Mouse (Mus musculus): ENCODE results near the gene Osbpl3. TPM values are rescaled to one million over a fixed set of nuclear protein-coding genes. Genes with fewer than 3 reads are reported as not detected.

Gene Osbpl3
- total and polyA plus RNA-seq, 2 experiments from 2014 or later: 3.6 to 5.6 TPM

- 0 out of 2 replicates have a peak, but pooled peaks have one; percentile 21 for ATAC-seq
- no peak for TF ChIP-seq CTCF (IDR thresholded peaks at IDR 0.05; ENCODE audit: low read depth)
- Histone ChIP-seq H3K27ac (no peak overlapping the region), H3K4me3 (ENCODE audit: low read length) (no peak overlapping the region), H3K36me3 (ENCODE audit: insufficient read depth, low read length) (no peaks in the 10 kb centered on the region), H3K9me3 (ENCODE audit: low read length) (no peaks in the 10 kb centered on the region), H3K9ac (replicated peaks; ENCODE audit: low read length) (no peak overlapping the region), H3K4me1 (ENCODE audit: insufficient read depth, low read length) (peaks cover 14% of the 10 kb centered on the region), H3K4me2 (ENCODE audit: low read depth, low read length) (no peak overlapping the region), H3K27me3 (ENCODE audit: insufficient read depth, low read length) (no peaks in the 10 kb centered on the region)
- WGBS: 46% methylated on average over 20 of the region's 20 CpGs
- DNase-seq (ENCODE audit: low spot score): no peak
Observed at GRCm38 (mm10) chr6:50354688-50355660, 101.0 kb downstream of the Osbpl3 start.

- no peak overlapping the region for H3K4me2 ChIP-seq (ENCODE audit: low read depth, low read length)
- ATAC-seq (no peak), DNase-seq (ENCODE audit: low spot score) (no peak)
- no peaks in the 10 kb centered on the region for H3K36me3 ChIP-seq (ENCODE audit: insufficient read depth, low read length)
- no peak overlapping the region for H3K4me3 ChIP-seq (ENCODE audit: low read length)
- H3K9ac ChIP-seq (replicated peaks; ENCODE audit: low read length): no peak overlapping the region
- H3K9me3 ChIP-seq (ENCODE audit: low read length): no peaks in the 10 kb centered on the region
- peaks cover 13% of the 10 kb centered on the region for H3K4me1 ChIP-seq (ENCODE audit: insufficient read depth, low read length)
- H3K27ac ChIP-seq: no peak overlapping the region
- no peaks in the 10 kb centered on the region for H3K27me3 ChIP-seq (ENCODE audit: insufficient read depth, low read length)
- TF ChIP-seq CTCF (IDR thresholded peaks at IDR 0.05; ENCODE audit: low read depth): no peak
- 64% methylated on average over 6 of the region's 6 CpGs for WGBS
Observed at GRCm38 (mm10) chr6:50352812-50353211, 103.2 kb downstream of the Osbpl3 start.

- H3K4me3 ChIP-seq (ENCODE audit: low read length): no peak overlapping the region
- H3K9ac ChIP-seq (replicated peaks; ENCODE audit: low read length): no peak overlapping the region
- TF ChIP-seq CTCF (IDR thresholded peaks at IDR 0.05; ENCODE audit: low read depth): no peak
- no peak overlapping the region for H3K4me2 ChIP-seq (ENCODE audit: low read depth, low read length)
- no peaks in the 10 kb centered on the region for H3K27me3 ChIP-seq (ENCODE audit: insufficient read depth, low read length)
- no peak for ATAC-seq
- 97% methylated on average over 3 of the region's 3 CpGs for WGBS
- no peak overlapping the region for H3K27ac ChIP-seq
- DNase-seq (ENCODE audit: low spot score): no peak
- peaks cover 10% of the 10 kb centered on the region; the same call in 1 of the 2 replicates for H3K4me1 ChIP-seq (ENCODE audit: insufficient read depth, low read length)
- H3K9me3 ChIP-seq (ENCODE audit: low read length): no peaks in the 10 kb centered on the region
- no peaks in the 10 kb centered on the region for H3K36me3 ChIP-seq (ENCODE audit: insufficient read depth, low read length)
Observed at GRCm38 (mm10) chr6:50350911-50351310, 105.1 kb downstream of the Osbpl3 start.

GRCm38 (mm10) chr6:50348619-50349018 lies 107.4 kb downstream of the Osbpl3 start:
- no peaks in the 10 kb centered on the region for H3K4me1 ChIP-seq (ENCODE audit: insufficient read depth, low read length)
- H3K4me3 ChIP-seq (ENCODE audit: low read length): no peak overlapping the region
- H3K9ac ChIP-seq (replicated peaks; ENCODE audit: low read length): no peak overlapping the region
- no peaks in the 10 kb centered on the region for H3K9me3 ChIP-seq (ENCODE audit: low read length)
- TF ChIP-seq CTCF (IDR thresholded peaks at IDR 0.05; ENCODE audit: low read depth): peak; percentile 31; the same call in 1 of the 2 replicates
- WGBS: 85% methylated on average over 1 of the region's 1 CpGs
- H3K4me2 ChIP-seq (ENCODE audit: low read depth, low read length): no peak overlapping the region
- H3K27ac ChIP-seq: no peak overlapping the region
- H3K36me3 ChIP-seq (ENCODE audit: insufficient read depth, low read length): no peaks in the 10 kb centered on the region
- no peaks in the 10 kb centered on the region for H3K27me3 ChIP-seq (ENCODE audit: insufficient read depth, low read length)
- DNase-seq (ENCODE audit: low spot score): no peak
- ATAC-seq: no peak

GRCm38 (mm10) chr6:50346204-50346603 lies 109.8 kb downstream of the Osbpl3 start:
- no peak overlapping the region for H3K9ac ChIP-seq (replicated peaks; ENCODE audit: low read length)
- no peaks in the 10 kb centered on the region for H3K27me3 ChIP-seq (ENCODE audit: insufficient read depth, low read length)
- ATAC-seq (no peak), DNase-seq (ENCODE audit: low spot score) (no peak)
- H3K27ac ChIP-seq: no peak overlapping the region
- no peak for TF ChIP-seq CTCF (IDR thresholded peaks at IDR 0.05; ENCODE audit: low read depth)
- WGBS: 85% methylated on average over 7 of the region's 7 CpGs
- no peak overlapping the region for H3K4me3 ChIP-seq (ENCODE audit: low read length)
- H3K9me3 ChIP-seq (ENCODE audit: low read length): no peaks in the 10 kb centered on the region
- H3K4me1 ChIP-seq (ENCODE audit: insufficient read depth, low read length): no peaks in the 10 kb centered on the region
- no peak overlapping the region for H3K4me2 ChIP-seq (ENCODE audit: low read depth, low read length)
- no peaks in the 10 kb centered on the region for H3K36me3 ChIP-seq (ENCODE audit: insufficient read depth, low read length)

GRCm38 (mm10) chr6:50340226-50340906 lies 115.6 kb downstream of the Osbpl3 start:
- DNase-seq (ENCODE audit: low spot score) (no peak), ATAC-seq (no peak)
- no peak overlapping the region for H3K27ac ChIP-seq
- no peak overlapping the region for H3K4me2 ChIP-seq (ENCODE audit: low read depth, low read length)
- H3K4me3 ChIP-seq (ENCODE audit: low read length): no peak overlapping the region
- WGBS: 78% methylated on average over 5 of the region's 5 CpGs
- no peaks in the 10 kb centered on the region for H3K9me3 ChIP-seq (ENCODE audit: low read length)
- no peaks in the 10 kb centered on the region for H3K27me3 ChIP-seq (ENCODE audit: insufficient read depth, low read length)
- H3K36me3 ChIP-seq (ENCODE audit: insufficient read depth, low read length): no peaks in the 10 kb centered on the region
- no peak overlapping the region for H3K9ac ChIP-seq (replicated peaks; ENCODE audit: low read length)
- H3K4me1 ChIP-seq (ENCODE audit: insufficient read depth, low read length): no peaks in the 10 kb centered on the region
- TF ChIP-seq CTCF (IDR thresholded peaks at IDR 0.05; ENCODE audit: low read depth): no peak

Data from hindbrain, postnatal 0 days (tissue).